Mouse (Mus musculus): Measurements from ENCODE around the gene Tyw3. TPM values are rescaled to one million over a fixed set of nuclear protein-coding genes. Genes with fewer than 3 reads are reported as not detected.

Tyw3 gene
- total and polyA plus RNA-seq, 3 experiments, result 46.8 to 70.4 (median 62.5) TPM

DNA sequence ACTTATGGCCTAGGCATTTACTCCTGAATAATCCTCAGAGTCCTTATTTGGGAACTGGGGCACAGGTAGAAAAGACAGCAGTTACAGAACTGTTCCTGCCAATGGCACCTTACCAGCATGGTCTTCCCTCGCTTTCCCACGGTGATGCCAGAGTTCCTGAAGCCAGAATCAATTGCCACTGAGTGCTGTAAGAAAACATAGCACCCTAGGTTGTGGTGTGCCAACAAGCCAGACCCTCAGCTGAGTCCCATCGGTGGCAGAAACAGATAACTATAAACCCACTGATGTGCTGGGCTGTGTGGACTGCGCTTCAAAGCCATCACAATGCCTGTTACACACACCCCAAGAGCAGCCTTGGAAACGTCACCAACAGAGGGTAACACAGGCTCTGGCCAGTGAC, 5.9 kb downstream of the Tyw3 start:
- DNase-seq (ENCODE audit: extremely low read depth), result no peak
- Histone ChIP-seq H3K27me3 (replicated peaks) (no peaks in the 10 kb centered on the region), H3K9ac (ENCODE audit: insufficient read depth, low read depth) (no peak overlapping the region), H3K27ac (ENCODE audit: insufficient read depth, low read depth) (no peak overlapping the region), H3K9me3 (replicated peaks; ENCODE audit: low read length) (no peaks in the 10 kb centered on the region), H3K79me2 (replicated peaks; ENCODE audit: control insufficient read depth, extremely low read depth, insufficient read depth, poor library complexity, severe bottlenecking) (no peaks in the 10 kb centered on the region), H3K4me1 (ENCODE audit: control insufficient read depth in 1 of 2, insufficient read depth in 2 of 2) (peaks cover 0 to 7% of the 10 kb centered on the region in 2 experiments; a peak in 1 of 4 replicates), H3K4me3 (replicated peaks in 1 of 3; ENCODE audit: low read depth in 2 of 3, low read length in 2 of 3, poor library complexity in 1 of 3) (no peak overlapping the region), H3K36me3 (replicated peaks in 1 of 2; ENCODE audit: control insufficient read depth in 1 of 2, insufficient read depth in 1 of 2, low read length in 1 of 2) (peaks cover 58 to 86% of the 10 kb centered on the region in 2 experiments), H3K4me2 (ENCODE audit: insufficient read depth, low read depth, poor library complexity, severe bottlenecking) (no peak overlapping the region)
- dilution Hi-C loops (cut with MboI; ENCODE audit: extremely low pct_ligation_motif_present, extremely low pct_unique_long_range_greater_than_20kb, low sequenced_read_pairs), result no loop called here
- no peak for TF ChIP-seq USF2 (conservative IDR thresholded peaks at IDR 0.05; ENCODE audit: low read depth, low read length)
- TF ChIP-seq MEF2A (IDR thresholded peaks at IDR 0.05; ENCODE audit: borderline replicate concordance, low read depth, low read length), result no peak
- no peak for TF ChIP-seq IRF4 (IDR thresholded peaks at IDR 0.05; ENCODE audit: low read depth, low read length)
- no peak for TF ChIP-seq CHD1 (IDR thresholded peaks at IDR 0.05; ENCODE audit: low read depth, low read length)
- TF ChIP-seq MAFK (IDR thresholded peaks at IDR 0.05; ENCODE audit: insufficient replicate concordance, low read length), result no peak
- in situ Hi-C loops (cut with MboI; ENCODE audit: low pct_ligation_motif_present, low pct_unique_long_range_greater_than_20kb, low sequenced_read_pairs), result no loop called here

DNA sequence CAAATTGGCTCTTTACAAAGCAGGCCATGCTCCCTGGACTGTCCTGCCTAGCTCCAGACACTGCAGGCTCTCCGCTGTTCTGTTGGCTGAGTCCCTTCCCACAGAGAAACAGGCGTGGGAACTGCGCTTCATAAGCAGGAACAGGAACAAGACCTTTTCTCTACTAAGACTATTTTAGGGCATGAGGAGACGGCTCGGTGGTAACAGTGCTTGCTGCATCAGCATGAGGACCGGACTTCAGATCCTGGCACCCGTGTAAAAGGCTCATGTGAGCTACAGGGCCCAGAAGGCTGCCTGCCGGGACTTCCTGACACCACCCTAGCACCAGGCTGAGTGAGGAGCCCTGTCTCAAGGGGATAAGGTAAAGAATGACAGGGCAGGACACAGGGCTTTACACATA, 12.6 kb downstream of the Tyw3 start:
- TF ChIP-seq GABPA (IDR thresholded peaks at IDR 0.05; ENCODE audit: insufficient replicate concordance, low read depth, low read length), result no peak
- no peak for TF ChIP-seq KAT2A (IDR thresholded peaks at IDR 0.05; ENCODE audit: insufficient replicate concordance, low read length)
- no peak for TF ChIP-seq EP300 (IDR thresholded peaks at IDR 0.05; ENCODE audit: low read length)
- TF ChIP-seq TBP (conservative IDR thresholded peaks at IDR 0.05; ENCODE audit: low read depth, low read length), result no peak
- TF ChIP-seq MAZ (IDR thresholded peaks at IDR 0.05; ENCODE audit: low read depth, low read length), result no peak
- TF ChIP-seq ZMIZ1 (IDR thresholded peaks at IDR 0.05; ENCODE audit: low read depth, low read length), result no peak
- no peak for TF ChIP-seq CTCF (conservative IDR thresholded peaks at IDR 0.05 in 1 of 2, IDR thresholded peaks at IDR 0.05 in 1 of 2; ENCODE audit: low read depth in 2 of 2, low read length in 2 of 2)
- TF ChIP-seq RCOR1 (conservative IDR thresholded peaks at IDR 0.05; ENCODE audit: low read depth, low read length), result no peak
- no peak for TF ChIP-seq MYC (IDR thresholded peaks at IDR 0.05; ENCODE audit: low read depth, low read length)
- no peak for TF ChIP-seq RAD21 (IDR thresholded peaks at IDR 0.05; ENCODE audit: low read depth, low read length)
- no peak for TF ChIP-seq POLR2A (IDR thresholded peaks at IDR 0.05; ENCODE audit: low read depth, low read length)
- no peak for TF ChIP-seq TCF12 (IDR thresholded peaks at IDR 0.05; ENCODE audit: low read depth, low read length)
- TF ChIP-seq ETS1 (conservative IDR thresholded peaks at IDR 0.05; ENCODE audit: low read depth, low read length), result no peak
- no peak for TF ChIP-seq IRF4 (IDR thresholded peaks at IDR 0.05; ENCODE audit: low read depth, low read length)
- TF ChIP-seq USF2 (conservative IDR thresholded peaks at IDR 0.05; ENCODE audit: low read depth, low read length), result no peak
- no peak for TF ChIP-seq JUN (IDR thresholded peaks at IDR 0.05; ENCODE audit: insufficient read depth, low read depth, low read length)
- H3K79me2 ChIP-seq (replicated peaks; ENCODE audit: control insufficient read depth, extremely low read depth, insufficient read depth, poor library complexity, severe bottlenecking), result no peaks in the 10 kb centered on the region
- H3K4me2 ChIP-seq (ENCODE audit: insufficient read depth, low read depth, poor library complexity, severe bottlenecking), result no peak overlapping the region
- peaks cover 48 to 60% of the 10 kb centered on the region in 2 experiments for H3K36me3 ChIP-seq (replicated peaks in 1 of 2; ENCODE audit: control insufficient read depth in 1 of 2, insufficient read depth in 1 of 2, low read length in 1 of 2)
- dilution Hi-C loops (cut with MboI; ENCODE audit: extremely low pct_ligation_motif_present, extremely low pct_unique_long_range_greater_than_20kb, low sequenced_read_pairs) (no loop called here), in situ Hi-C loops (cut with MboI; ENCODE audit: low pct_ligation_motif_present, low pct_unique_long_range_greater_than_20kb, low sequenced_read_pairs) (no loop called here)
- no peaks in the 10 kb centered on the region for H3K9me3 ChIP-seq (replicated peaks; ENCODE audit: low read length)
- H3K4me1 ChIP-seq (ENCODE audit: control insufficient read depth in 1 of 2, insufficient read depth in 2 of 2), result no peaks in the 10 kb centered on the region
- H3K27ac ChIP-seq (ENCODE audit: insufficient read depth, low read depth), result no peak overlapping the region
- DNase-seq (ENCODE audit: extremely low read depth), result no peak
- H3K4me3 ChIP-seq (replicated peaks in 1 of 3; ENCODE audit: low read depth in 2 of 3, low read length in 2 of 3, poor library complexity in 1 of 3), result no peak overlapping the region
- no peak overlapping the region for H3K9ac ChIP-seq (ENCODE audit: insufficient read depth, low read depth)
- H3K27me3 ChIP-seq (replicated peaks), result no peaks in the 10 kb centered on the region
